Mouse (Mus musculus) neural tube, embryonic 15.5 days (tissue): Measurements from ENCODE around the gene Als2cr12. TPM values are rescaled to one million over a fixed set of nuclear protein-coding genes. Genes with fewer than 3 reads are reported as not detected.
"Not testable (repeated sequence)": the region's sequence is repeated elsewhere in the genome, so short reads cannot be mapped to it uniquely, and the experiment has no call there.

ENCODE experiments used
- ATAC-seq: fragments of 200-750 bp; cut with Nextera tagmentation; 2 replicates; pipeline ENCODE4 v1.8.0; 2017; ENCODE audit warnings: mild to moderate bottlenecking, moderate TSS enrichment, moderate library complexity; ENCODE audit not compliant: low FRiP score
- H3K27ac ChIP-seq: fragments of 300-500 bp; sonication (generic); replicated peaks from 2 replicates; pipeline ENCODE4 v1.5.1; 2015; ENCODE audit warnings: mild to moderate bottlenecking, inconsistent platforms
- H3K27me3 ChIP-seq: fragments of 300-500 bp; sonication (generic); replicated peaks from 2 replicates; pipeline ENCODE4 v1.6.1; 2015; ENCODE audit warnings: inconsistent platforms
- H3K36me3 ChIP-seq: fragments of 300-500 bp; sonication (generic); 2 replicates; pipeline ENCODE4 v1.6.1; 2015; ENCODE audit warnings: inconsistent platforms
- H3K4me1 ChIP-seq: fragments of 300-500 bp; sonication (generic); 2 replicates; pipeline ENCODE4 v1.6.1; 2015; ENCODE audit warnings: inconsistent platforms
- H3K4me2 ChIP-seq: fragments of 300-500 bp; sonication (generic); 2 replicates; pipeline ENCODE4 v1.6.1; 2015; ENCODE audit warnings: inconsistent platforms, mild to moderate bottlenecking, moderate library complexity
- H3K4me3 ChIP-seq: fragments of 300-500 bp; sonication (generic); replicated peaks from 2 replicates; pipeline ENCODE4 v1.5.1; 2015; ENCODE audit warnings: mild to moderate bottlenecking, inconsistent platforms
- H3K9ac ChIP-seq: fragments of 300-500 bp; sonication (generic); replicated peaks from 2 replicates; pipeline ENCODE4 v1.6.1; 2015; ENCODE audit warnings: mild to moderate bottlenecking, inconsistent platforms
- H3K9me3 ChIP-seq: fragments of 300-500 bp; sonication (generic); replicated peaks from 2 replicates; pipeline ENCODE4 v1.6.1; 2016; ENCODE audit warnings: inconsistent platforms
- WGBS: fragments of 180-500 bp; shearing (Covaris S2); methylation state at CpG from one replicate; pipeline ENCODE4 v1.1.7; 2015; ENCODE audit warnings: mixed read lengths; 5-methylcytosine and 5-hydroxymethylcytosine counted together
- polyA plus RNA-seq: library from polyadenylated mRNA; unstranded; fragments of >200 nt; fragmentation: Nextera tagmentation; extraction: Ambion mirVana; gene quantifications from 2 replicates; pipeline ENCODE4 v1.2.1, GENCODE M21; 2015

Gene Als2cr12
- polyA plus RNA-seq, 1 experiment from 2014 or later = not detected

DNA sequence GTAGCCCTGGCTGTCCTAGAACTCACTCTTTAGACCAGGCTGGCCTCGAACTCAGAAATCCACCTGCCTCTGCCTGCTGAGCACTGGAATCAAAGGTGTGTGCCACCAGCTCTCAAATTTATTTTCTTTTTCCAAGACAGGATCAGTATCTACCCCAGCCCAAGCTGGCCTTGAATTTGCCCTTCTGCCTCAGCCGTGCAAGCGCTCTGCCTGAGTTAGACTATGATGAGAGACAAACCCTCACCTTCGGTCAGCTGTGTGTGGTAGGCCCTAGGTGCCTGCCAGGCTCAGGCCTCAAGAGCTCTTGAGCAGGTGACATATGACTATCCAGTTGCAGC, 21.1 kb upstream of the Als2cr12 start:
- Histone ChIP-seq H3K36me3 (no peaks in the 10 kb centered on the region), H3K9me3 (no peaks in the 10 kb centered on the region), H3K4me2 (no peak overlapping the region), H3K27me3 (no peaks in the 10 kb centered on the region), H3K27ac (no peak overlapping the region), H3K4me1 (peaks cover 10% of the 10 kb centered on the region), H3K4me3 (no peak overlapping the region), H3K9ac (no peak overlapping the region)
- ATAC-seq = no peak
- 96% methylated on average over 4 of the region's 4 CpGs for WGBS

DNA sequence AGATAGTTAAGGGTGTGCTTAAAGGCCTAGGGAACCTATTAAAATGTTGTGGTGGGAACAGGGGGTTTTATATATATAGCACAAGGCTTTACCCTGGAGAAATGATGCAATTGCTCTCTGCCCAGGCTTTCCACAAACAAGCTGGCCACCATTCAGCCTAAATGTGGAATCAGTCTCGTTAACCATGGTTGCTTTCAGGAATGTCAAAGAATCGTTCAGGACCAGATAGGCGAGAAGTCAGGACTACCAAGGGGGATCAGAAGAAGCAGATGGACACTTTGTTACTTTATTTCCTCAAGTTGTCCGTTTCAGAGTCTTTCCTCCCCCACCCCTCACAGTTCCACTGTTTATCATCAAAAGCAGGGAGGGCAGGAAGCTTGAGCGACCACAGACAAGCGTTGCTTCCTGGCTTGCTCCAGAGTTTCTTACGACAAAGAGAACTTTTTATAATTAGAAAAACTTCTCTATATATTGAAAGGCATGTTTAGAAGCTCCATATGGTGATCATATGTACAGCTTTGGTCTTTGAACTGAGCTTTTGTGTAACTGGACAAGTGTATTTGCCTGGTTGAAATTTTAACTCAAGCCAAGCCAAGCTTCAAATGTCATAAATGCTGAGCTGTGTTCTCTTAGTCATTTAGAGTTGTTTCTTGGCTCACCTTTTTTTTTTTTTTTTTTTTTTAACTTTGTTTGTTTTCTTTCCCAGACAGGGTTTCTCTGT, 20.5 kb upstream of the Als2cr12 start:
- no peak overlapping the region for H3K27ac ChIP-seq
- 67% methylated on average over 7 of the region's 7 CpGs for WGBS
- peaks cover 10% of the 10 kb centered on the region for H3K4me1 ChIP-seq
- H3K4me2 ChIP-seq = 0 out of 2 replicates have a peak overlapping the region, but pooled peaks have one; percentile 1
- no peak for ATAC-seq
- H3K9me3 ChIP-seq = no peaks in the 10 kb centered on the region
- no peaks in the 10 kb centered on the region for H3K27me3 ChIP-seq
- H3K36me3 ChIP-seq = no peaks in the 10 kb centered on the region
- no peak overlapping the region for H3K9ac ChIP-seq
- no peak overlapping the region for H3K4me3 ChIP-seq

DNA sequence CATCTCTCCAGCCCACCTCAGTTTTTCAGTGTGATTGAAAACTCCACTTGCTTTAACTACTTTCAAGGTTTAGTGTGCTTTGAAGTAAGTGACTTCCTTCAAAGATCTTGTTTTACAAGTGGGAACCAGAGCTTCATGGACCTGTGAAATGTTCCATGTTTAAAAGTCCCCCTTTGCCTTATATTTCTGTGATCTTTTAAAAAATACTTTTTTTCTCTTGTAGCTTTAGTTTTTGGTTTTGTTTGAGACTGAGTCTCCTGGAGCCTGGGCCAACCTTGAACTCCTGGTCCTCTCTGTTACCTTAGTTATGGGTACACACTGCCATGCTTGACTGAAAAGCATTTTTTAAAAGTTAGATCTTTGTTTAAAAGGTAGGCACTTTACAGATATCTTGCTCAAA, 19.7 kb upstream of the Als2cr12 start:
- peaks cover 10% of the 10 kb centered on the region for H3K4me1 ChIP-seq
- H3K4me3 ChIP-seq = no peak overlapping the region
- H3K27ac ChIP-seq = no peak overlapping the region
- no peak overlapping the region for H3K9ac ChIP-seq
- H3K36me3 ChIP-seq = no peaks in the 10 kb centered on the region
- H3K4me2 ChIP-seq = 0 out of 2 replicates have a peak overlapping the region, but pooled peaks have one; percentile 1
- no peaks in the 10 kb centered on the region for H3K9me3 ChIP-seq
- no peak for ATAC-seq
- H3K27me3 ChIP-seq = no peaks in the 10 kb centered on the region

DNA sequence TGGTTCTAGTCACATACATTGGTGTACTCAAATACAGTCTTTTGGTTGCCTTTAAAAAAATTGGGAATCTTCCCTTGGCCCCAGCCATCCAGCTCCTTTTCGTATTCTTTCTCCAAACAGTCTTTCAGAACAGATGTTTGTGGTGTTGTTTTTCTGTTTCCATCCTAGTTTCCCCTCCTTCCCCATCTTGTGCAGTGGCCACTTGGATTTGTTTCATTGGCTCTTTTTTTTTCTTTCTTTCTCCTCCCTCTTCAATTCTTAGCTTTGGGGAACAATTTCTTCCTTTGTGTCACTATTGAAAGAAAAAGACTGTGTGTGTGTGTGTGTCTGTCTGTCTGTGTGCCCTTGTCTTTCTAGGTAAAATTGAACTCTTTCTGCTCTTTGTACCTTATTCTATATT, 18.6 kb upstream of the Als2cr12 start:
- H3K36me3 ChIP-seq = no peaks in the 10 kb centered on the region
- peak overlapping the region; percentile 64 for H3K4me2 ChIP-seq
- H3K4me1 ChIP-seq = peaks cover 10% of the 10 kb centered on the region
- ATAC-seq = no peak
- H3K9me3 ChIP-seq = no peaks in the 10 kb centered on the region
- WGBS = 68% methylated on average over 1 of the region's 1 CpGs
- no peaks in the 10 kb centered on the region for H3K27me3 ChIP-seq
- peak overlapping the region; percentile 66 for H3K4me3 ChIP-seq
- peak overlapping the region; percentile 84; the same call in 1 of the 2 replicates for H3K27ac ChIP-seq
- H3K9ac ChIP-seq = 0 out of 2 replicates have a peak overlapping the region, but pooled peaks have one; percentile 6

DNA sequence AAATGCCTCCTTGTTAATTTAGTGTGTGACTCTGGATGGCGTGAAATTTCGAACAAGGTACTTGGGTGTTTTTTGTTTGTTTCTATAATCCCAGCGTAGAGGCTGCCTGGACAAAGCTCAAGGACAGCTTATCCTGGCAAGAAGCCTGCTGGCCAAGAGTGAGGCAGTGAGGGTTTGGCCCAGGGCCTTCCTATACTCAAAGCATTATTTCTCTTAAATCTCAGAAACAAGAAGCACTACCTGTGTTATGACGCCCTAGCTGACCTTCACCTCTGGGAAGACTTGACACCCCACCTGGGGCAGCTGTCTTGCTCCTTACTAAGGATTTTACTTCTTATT, 18.1 kb upstream of the Als2cr12 start:
- no peak for ATAC-seq
- H3K9ac ChIP-seq = peak overlapping the region; percentile 55
- no peaks in the 10 kb centered on the region for H3K27me3 ChIP-seq
- H3K36me3 ChIP-seq = no peaks in the 10 kb centered on the region
- WGBS = 55% methylated on average over 4 of the region's 4 CpGs
- H3K4me3 ChIP-seq = peak overlapping the region; percentile 66
- H3K4me1 ChIP-seq = peaks cover 10% of the 10 kb centered on the region
- H3K9me3 ChIP-seq = no peaks in the 10 kb centered on the region
- peak overlapping the region; percentile 64 for H3K4me2 ChIP-seq
- peak overlapping the region; percentile 84 for H3K27ac ChIP-seq

DNA sequence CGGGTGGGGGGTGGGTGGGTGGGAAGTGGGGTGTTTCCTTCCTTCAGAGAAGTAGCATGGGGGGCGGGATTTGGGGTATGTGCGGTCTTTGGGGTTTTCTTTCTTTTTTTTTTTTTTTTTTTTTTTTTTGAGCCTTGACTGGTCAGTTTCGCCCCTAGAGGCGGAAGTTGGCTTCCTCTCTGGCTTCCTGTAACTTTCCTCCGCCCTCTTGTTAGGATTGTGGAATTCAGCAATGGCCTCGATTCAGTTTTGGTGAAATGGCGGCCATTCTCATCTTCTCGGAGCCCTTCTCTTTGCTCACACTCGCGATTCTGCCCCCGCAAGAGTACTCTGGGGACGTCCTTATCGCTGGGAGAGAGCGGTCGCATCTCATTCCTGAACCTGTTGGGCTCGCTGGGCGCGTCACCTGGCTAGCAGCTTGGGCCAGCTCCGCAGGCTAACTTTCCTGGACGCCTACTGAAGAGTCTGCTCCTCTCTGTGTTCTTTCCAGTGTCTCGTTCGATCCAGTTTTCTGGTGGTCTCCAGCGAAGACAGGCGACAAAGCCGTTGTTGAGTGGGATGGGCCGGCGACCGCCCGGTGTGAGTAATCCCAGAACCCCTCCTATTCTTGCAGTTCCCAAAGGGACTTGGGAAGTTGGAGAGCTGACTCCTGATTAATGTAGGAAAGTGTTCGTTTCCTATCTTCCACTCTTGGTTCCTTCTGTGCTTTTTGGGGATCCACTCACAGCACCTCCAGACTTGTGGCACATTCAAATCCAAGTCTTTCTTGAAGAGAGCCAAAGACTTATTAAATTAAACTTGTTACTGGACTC, 17.5 kb upstream of the Als2cr12 start:
- Histone ChIP-seq H3K9ac (peak overlapping the region; percentile 55), H3K4me2 (peak overlapping the region; percentile 64), H3K36me3 (no peaks in the 10 kb centered on the region), H3K9me3 (no peaks in the 10 kb centered on the region), H3K27ac (peak overlapping the region; percentile 84), H3K4me3 (peak overlapping the region; percentile 66), H3K4me1 (peaks cover 10% of the 10 kb centered on the region), H3K27me3 (no peaks in the 10 kb centered on the region)
- WGBS = 7% methylated on average over 31 of the region's 31 CpGs
- 0 out of 2 replicates have a peak, but pooled peaks have one; percentile 22 for ATAC-seq

DNA sequence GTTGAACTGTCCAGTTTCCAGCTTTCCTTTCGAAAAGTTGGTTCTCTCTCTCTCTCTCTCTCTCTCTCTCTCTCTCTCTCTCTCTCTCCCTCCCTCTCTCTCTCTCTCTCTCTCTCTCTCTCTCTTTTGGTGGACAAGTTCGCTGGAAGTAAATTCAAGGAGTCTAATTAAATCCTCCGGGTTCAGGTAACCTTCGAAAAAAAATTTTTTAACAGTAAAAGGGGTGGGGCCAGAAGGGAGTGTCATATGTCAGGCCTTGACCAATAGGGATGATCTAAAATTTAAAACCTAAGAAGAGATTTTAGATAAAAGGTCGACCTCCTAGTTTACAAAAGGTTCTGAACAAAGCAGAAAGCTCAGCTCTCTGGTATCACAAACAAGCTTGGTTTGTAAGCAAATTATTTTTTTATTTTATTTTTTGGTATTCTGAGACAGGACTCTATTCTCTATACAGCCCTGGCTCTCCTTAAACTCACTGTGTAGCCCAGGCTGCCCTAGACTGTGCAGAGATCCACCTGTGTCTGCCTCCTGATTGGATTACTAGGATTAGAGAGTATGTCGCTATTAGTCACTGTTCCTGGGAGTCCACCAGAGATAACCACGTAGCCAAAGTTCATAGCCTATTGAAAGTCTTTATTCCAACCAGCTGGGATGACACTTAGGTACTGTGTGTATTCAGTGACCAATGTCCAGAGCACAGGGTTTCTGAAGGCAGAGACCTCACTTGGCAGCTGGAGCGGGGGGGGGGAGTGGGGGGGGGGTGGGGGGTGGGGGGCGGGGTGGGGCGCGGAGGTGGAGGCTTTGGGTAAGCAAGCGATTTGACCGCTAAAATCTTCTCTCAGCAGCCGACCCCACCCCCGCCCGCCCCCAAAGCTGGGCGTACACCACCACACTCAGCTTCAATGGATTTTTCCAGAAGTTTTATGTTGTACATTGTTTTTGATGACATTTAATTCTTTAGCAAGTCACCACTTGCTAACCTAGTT, 16.6 kb upstream of the Als2cr12 start:
- no peaks in the 10 kb centered on the region for H3K36me3 ChIP-seq
- peaks cover 10% of the 10 kb centered on the region for H3K4me1 ChIP-seq
- peak overlapping the region; percentile 66 for H3K4me3 ChIP-seq
- H3K27me3 ChIP-seq = no peaks in the 10 kb centered on the region
- WGBS = 2% methylated on average over 12 of the region's 17 CpGs
- peak overlapping the region; percentile 87 for H3K27ac ChIP-seq
- H3K9ac ChIP-seq = peak overlapping the region; percentile 55
- no peaks in the 10 kb centered on the region for H3K9me3 ChIP-seq
- peak overlapping the region; percentile 64 for H3K4me2 ChIP-seq
- peak; percentile 63 for ATAC-seq

DNA sequence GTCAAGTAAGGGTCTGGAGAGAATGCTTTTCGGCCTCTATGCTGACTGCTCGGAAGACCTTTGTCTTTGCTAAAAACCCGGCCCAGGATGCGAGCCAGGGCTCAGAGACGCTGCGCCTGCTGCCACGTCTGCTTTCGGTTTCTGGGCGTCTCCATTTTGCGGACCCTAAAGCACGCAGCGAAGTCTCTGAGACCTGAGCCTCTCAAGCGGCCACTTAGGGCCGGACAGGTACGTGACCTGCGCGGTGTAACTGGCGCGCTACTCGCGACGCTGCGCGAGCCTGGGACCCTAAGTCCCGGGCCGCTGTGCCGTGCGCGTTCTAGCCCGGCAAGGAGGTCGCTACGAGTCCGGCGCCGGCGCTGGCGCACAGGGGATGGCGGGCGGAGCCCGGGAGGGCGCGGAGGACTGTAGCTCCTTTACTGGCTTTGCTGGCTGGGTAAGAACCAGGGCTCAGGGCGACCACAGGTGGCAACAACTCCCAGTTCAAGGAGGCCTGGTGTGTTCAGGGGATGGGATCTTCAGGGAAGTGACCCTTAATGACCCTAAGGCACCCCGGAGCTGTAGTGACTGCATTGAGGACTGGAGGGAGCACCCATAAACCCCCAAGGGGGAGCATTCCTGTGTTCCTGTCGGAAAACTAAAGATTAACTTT, 15.7 kb upstream of the Als2cr12 start, which contains the start of gene Cflar:
Gene Cflar (plus strand): TSS at position 144 of the 652 bp plus-strand sequence.
- peak within 1 kb of the TSS; percentile 70 for H3K9ac ChIP-seq
- under 1% methylated on average over 45 of the region's 45 CpGs for WGBS
- no peaks in the 10 kb centered on the region for H3K27me3 ChIP-seq
- H3K27ac ChIP-seq = peak within 1 kb of the TSS; percentile 87
- no peaks in the 10 kb centered on the region for H3K36me3 ChIP-seq
- peak within 1 kb of the TSS; percentile 66 for H3K4me3 ChIP-seq
- H3K4me2 ChIP-seq = peak within 1 kb of the TSS; percentile 64
- peak; percentile 82 for ATAC-seq
- H3K4me1 ChIP-seq = peaks cover 10% of the 10 kb centered on the region
- no peaks in the 10 kb centered on the region for H3K9me3 ChIP-seq

DNA sequence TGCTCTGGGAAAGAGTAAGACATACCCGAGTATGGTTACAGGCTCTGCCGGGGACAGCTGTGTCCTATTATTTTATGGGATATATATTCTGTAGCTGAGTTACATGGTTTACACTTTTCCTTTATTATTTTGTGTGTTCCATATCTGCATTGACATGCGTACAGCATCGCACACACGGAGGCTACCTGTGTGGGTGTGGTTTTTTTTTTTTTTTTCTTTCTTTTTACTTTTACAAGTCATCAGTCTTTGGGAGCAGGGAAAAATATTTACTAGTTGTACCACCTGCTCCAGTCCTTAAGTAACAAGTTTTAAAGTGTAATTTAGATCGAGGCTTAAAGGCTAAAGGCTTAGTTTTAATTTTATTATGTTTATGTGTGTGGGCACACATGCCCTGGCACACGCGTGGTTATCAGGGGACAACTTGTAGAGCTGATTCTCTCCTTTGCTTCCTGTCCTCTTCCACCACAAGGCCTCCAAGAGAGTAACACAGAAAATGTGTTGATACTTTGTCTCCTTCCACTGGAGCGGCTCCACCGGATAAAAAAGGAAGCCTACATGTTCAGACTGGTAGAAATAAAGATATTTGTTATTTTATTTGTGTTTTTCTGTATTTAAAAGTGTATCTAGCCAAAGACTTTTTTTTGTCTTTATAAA, 15.0 kb upstream of the Als2cr12 start:
- Histone ChIP-seq H3K27me3 (no peaks in the 10 kb centered on the region), H3K9ac (peak overlapping the region; percentile 70; the same call in 1 of the 2 replicates), H3K4me2 (peak overlapping the region; percentile 64), H3K4me1 (peaks cover 10% of the 10 kb centered on the region), H3K27ac (peak overlapping the region; percentile 87), H3K9me3 (no peaks in the 10 kb centered on the region), H3K36me3 (no peaks in the 10 kb centered on the region), H3K4me3 (peak overlapping the region; percentile 66)
- 51% methylated on average over 10 of the region's 10 CpGs for WGBS
- ATAC-seq = peak; percentile 18; the same call in 1 of the 2 replicates

DNA sequence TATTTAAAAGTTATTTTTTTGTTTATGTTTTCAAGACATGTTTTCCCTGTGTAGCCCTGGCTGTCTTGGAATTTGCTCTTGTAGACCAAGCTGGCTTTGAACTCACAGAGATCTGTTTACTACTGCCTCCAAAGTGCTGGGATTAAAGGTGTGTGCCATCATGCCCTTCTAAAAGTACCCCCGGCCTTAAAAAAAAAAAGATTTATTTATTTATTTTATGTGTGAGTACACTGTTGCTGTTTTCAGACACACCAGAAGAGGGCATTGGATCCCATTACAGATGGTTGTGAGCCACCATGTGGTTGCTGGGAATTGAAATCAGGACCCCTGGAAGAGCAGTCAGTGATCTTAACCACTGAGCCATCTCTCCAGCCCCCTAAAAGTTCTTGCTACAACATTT, 14.3 kb upstream of the Als2cr12 start:
- H3K27me3 ChIP-seq, H3K27ac ChIP-seq, H3K9ac ChIP-seq, H3K4me1 ChIP-seq, H3K36me3 ChIP-seq, H3K9me3 ChIP-seq, H3K4me3 ChIP-seq, H3K4me2 ChIP-seq, ATAC-seq: not testable (repeated sequence)
- 91% methylated on average over 1 of the region's 1 CpGs for WGBS
